Mouse (Mus musculus): ENCODE measurements at regions not wholly inside any gene's neighbourhood (a gene's known extent, or its start where the extent isn't known, plus 50 kb on each side); places are given as distances from the start of the nearest gene placed in this dataset.

GRCm38 (mm10) chr15:67546896-67547400 lies 1046.2 kb upstream of the Lrrc6 start:
- H3K4me1 ChIP-seq (replicated peaks; ENCODE audit: control insufficient read depth, insufficient read depth, low read length), result no peaks in the 10 kb centered on the region
- H3K27ac ChIP-seq (ENCODE audit: low read depth, low read length), result no peak overlapping the region
- WGBS, result 93% methylated on average over 1 of the region's 1 CpGs
- H3K4me3 ChIP-seq (ENCODE audit: low read depth, low read length), result no peak overlapping the region
- H3K36me3 ChIP-seq (ENCODE audit: control insufficient read depth, insufficient read depth), result no peaks in the 10 kb centered on the region
- ATAC-seq, result no peak
- no peak for TF ChIP-seq CTCF (IDR thresholded peaks at IDR 0.05; ENCODE audit: low read depth)
- H3K4me2 ChIP-seq (replicated peaks; ENCODE audit: low read depth), result no peak overlapping the region
- H3K27me3 ChIP-seq (replicated peaks; ENCODE audit: control insufficient read depth, insufficient read depth, low read length), result no peaks in the 10 kb centered on the region
- H3K9ac ChIP-seq (ENCODE audit: low read depth, low read length), result no peak overlapping the region
- no peaks in the 10 kb centered on the region for H3K9me3 ChIP-seq (ENCODE audit: control insufficient read depth)

- WGBS, result 84% methylated on average over 6 of the region's 6 CpGs
Measured at GRCm38 (mm10) chr15:67545745-67546144, 1045.0 kb upstream of the Lrrc6 start.

GRCm38 (mm10) chr15:67513722-67514121 lies 1013.0 kb upstream of the Lrrc6 start:
- H3K4me3 ChIP-seq (ENCODE audit: low read depth, low read length), result no peak overlapping the region
- no peaks in the 10 kb centered on the region for H3K27me3 ChIP-seq (replicated peaks; ENCODE audit: control insufficient read depth, insufficient read depth, low read length)
- H3K27ac ChIP-seq (ENCODE audit: low read depth, low read length), result no peak overlapping the region
- no peak overlapping the region for H3K9ac ChIP-seq (ENCODE audit: low read depth, low read length)
- H3K9me3 ChIP-seq (ENCODE audit: control insufficient read depth), result no peaks in the 10 kb centered on the region
- no peak for TF ChIP-seq CTCF (IDR thresholded peaks at IDR 0.05; ENCODE audit: low read depth)
- no peaks in the 10 kb centered on the region for H3K36me3 ChIP-seq (ENCODE audit: control insufficient read depth, insufficient read depth)
- no peaks in the 10 kb centered on the region for H3K4me1 ChIP-seq (replicated peaks; ENCODE audit: control insufficient read depth, insufficient read depth, low read length)
- no peak overlapping the region for H3K4me2 ChIP-seq (replicated peaks; ENCODE audit: low read depth)
- no peak for ATAC-seq

More at GRCm38 (mm10) chr15:67545745-67546144, 1045.0 kb upstream of the Lrrc6 start:
- Histone ChIP-seq H3K4me1 (replicated peaks; ENCODE audit: control insufficient read depth, insufficient read depth, low read length) (no peaks in the 10 kb centered on the region), H3K4me3 (ENCODE audit: low read depth, low read length) (no peak overlapping the region), H3K4me2 (replicated peaks; ENCODE audit: low read depth) (no peak overlapping the region), H3K36me3 (ENCODE audit: control insufficient read depth, insufficient read depth) (no peaks in the 10 kb centered on the region), H3K27me3 (replicated peaks; ENCODE audit: control insufficient read depth, insufficient read depth, low read length) (no peaks in the 10 kb centered on the region), H3K27ac (ENCODE audit: low read depth, low read length) (no peak overlapping the region), H3K9ac (ENCODE audit: low read depth, low read length) (no peak overlapping the region), H3K9me3 (ENCODE audit: control insufficient read depth) (no peaks in the 10 kb centered on the region)
- ATAC-seq, result no peak
- TF ChIP-seq CTCF (IDR thresholded peaks at IDR 0.05; ENCODE audit: low read depth), result no peak

- Histone ChIP-seq H3K4me3 (ENCODE audit: low read depth, low read length) (no peak overlapping the region), H3K9ac (ENCODE audit: low read depth, low read length) (no peak overlapping the region), H3K4me2 (replicated peaks; ENCODE audit: low read depth) (no peak overlapping the region), H3K9me3 (ENCODE audit: control insufficient read depth) (no peaks in the 10 kb centered on the region), H3K4me1 (replicated peaks; ENCODE audit: control insufficient read depth, insufficient read depth, low read length) (no peaks in the 10 kb centered on the region), H3K27ac (ENCODE audit: low read depth, low read length) (no peak overlapping the region), H3K36me3 (ENCODE audit: control insufficient read depth, insufficient read depth) (no peaks in the 10 kb centered on the region), H3K27me3 (replicated peaks; ENCODE audit: control insufficient read depth, insufficient read depth, low read length) (no peaks in the 10 kb centered on the region)
- 86% methylated on average over 7 of the region's 7 CpGs for WGBS
- no peak for TF ChIP-seq CTCF (IDR thresholded peaks at IDR 0.05; ENCODE audit: low read depth)
- no peak for ATAC-seq
Measured at GRCm38 (mm10) chr15:67495001-67495658, 994.4 kb upstream of the Lrrc6 start.

- Histone ChIP-seq H3K27ac (ENCODE audit: low read depth, low read length) (no peak overlapping the region), H3K36me3 (ENCODE audit: control insufficient read depth, insufficient read depth) (no peaks in the 10 kb centered on the region), H3K27me3 (replicated peaks; ENCODE audit: control insufficient read depth, insufficient read depth, low read length) (no peaks in the 10 kb centered on the region), H3K9me3 (ENCODE audit: control insufficient read depth) (no peaks in the 10 kb centered on the region), H3K4me3 (ENCODE audit: low read depth, low read length) (no peak overlapping the region), H3K4me1 (replicated peaks; ENCODE audit: control insufficient read depth, insufficient read depth, low read length) (no peaks in the 10 kb centered on the region), H3K9ac (ENCODE audit: low read depth, low read length) (no peak overlapping the region), H3K4me2 (replicated peaks; ENCODE audit: low read depth) (no peak overlapping the region)
- no peak for ATAC-seq
- 79% methylated on average over 2 of the region's 2 CpGs for WGBS
- TF ChIP-seq CTCF (IDR thresholded peaks at IDR 0.05; ENCODE audit: low read depth), result no peak
Measured at GRCm38 (mm10) chr15:67481733-67482132, 981.0 kb upstream of the Lrrc6 start.

- H3K27ac ChIP-seq (ENCODE audit: low read depth, low read length), result no peak overlapping the region
- H3K9ac ChIP-seq (ENCODE audit: low read depth, low read length), result no peak overlapping the region
- no peaks in the 10 kb centered on the region for H3K4me1 ChIP-seq (replicated peaks; ENCODE audit: control insufficient read depth, insufficient read depth, low read length)
- TF ChIP-seq CTCF (IDR thresholded peaks at IDR 0.05; ENCODE audit: low read depth), result no peak
- WGBS, result 51% methylated on average over 5 of the region's 5 CpGs
- H3K27me3 ChIP-seq (replicated peaks; ENCODE audit: control insufficient read depth, insufficient read depth, low read length), result no peaks in the 10 kb centered on the region
- no peaks in the 10 kb centered on the region for H3K36me3 ChIP-seq (ENCODE audit: control insufficient read depth, insufficient read depth)
- H3K4me2 ChIP-seq (replicated peaks; ENCODE audit: low read depth), result no peak overlapping the region
- H3K9me3 ChIP-seq (ENCODE audit: control insufficient read depth), result no peaks in the 10 kb centered on the region
- ATAC-seq, result peak; percentile 67
- no peak overlapping the region for H3K4me3 ChIP-seq (ENCODE audit: low read depth, low read length)
Measured at GRCm38 (mm10) chr15:67474325-67474724, 973.6 kb upstream of the Lrrc6 start.
